Mouse (Mus musculus) bone marrow, adult 2 months (tissue): ENCODE results near the gene Sox6. TPM values are rescaled to one million over a fixed set of nuclear protein-coding genes. Genes with fewer than 3 reads are reported as not detected.

Experiments
- H3K27ac ChIP-seq: fragments of 200-500 bp; 2 replicates; pipeline ENCODE4 v1.5.1; 2012; ENCODE audit warnings: low read depth, mild to moderate bottlenecking, control low read depth, inconsistent platforms, low read length; ENCODE audit not compliant: control insufficient read depth, poor library complexity, insufficient read depth
- H3K4me1 ChIP-seq: fragments of 200-500 bp; 2 replicates; pipeline ENCODE4 v1.6.1; 2011; ENCODE audit warnings: low read length; ENCODE audit not compliant: control insufficient read depth, insufficient read depth
- H3K4me3 ChIP-seq: fragments of 200-500 bp; replicated peaks from 2 replicates; pipeline ENCODE3; 2011; ENCODE audit warnings: mild to moderate bottlenecking, low read depth, low read length, control low read depth; ENCODE audit not compliant: control insufficient read depth
- CTCF ChIP-seq: fragments of 200-500 bp; IDR thresholded peaks from 2 replicates; pipeline ENCODE4 v1.5.1; 2011; ENCODE audit warnings: low read length, control low read depth; ENCODE audit not compliant: control insufficient read depth, insufficient read depth
- POLR2A ChIP-seq: fragments of 200-500 bp; IDR thresholded peaks from 2 replicates; pipeline ENCODE4 v1.6.1; 2011; ENCODE audit warnings: low read depth, mild to moderate bottlenecking, control low read depth, low read length, borderline replicate concordance; ENCODE audit not compliant: control insufficient read depth
- WGBS: fragments of 180-500 bp; shearing (Covaris S2); methylation state at CpG from one replicate; pipeline ENCODE4 v1.1.7; 2018; 5-methylcytosine and 5-hydroxymethylcytosine counted together
- polyA plus RNA-seq: library from polyadenylated mRNA; stranded (reverse); fragments of >200 nt; gene quantifications from 2 replicates; pipeline ENCODE4 v1.2.4, GENCODE M21; 2011; ENCODE audit warnings: low replicate concordance; ENCODE audit not compliant: missing spikeins, insufficient read depth, insufficient read length

Sox6 gene
- polyA plus RNA-seq, 1 experiment: 33.0 TPM

- TF ChIP-seq CTCF (no peak), POLR2A (no peak)
- H3K27ac ChIP-seq: no peak overlapping the region
- 13% methylated on average over 6 of the region's 6 CpGs for WGBS
Measured at GRCm38 (mm10) chr7:115686687-115687086, 351.9 kb downstream of the Sox6 start.

GRCm38 (mm10) chr7:115684142-115684541 lies 354.5 kb downstream of the Sox6 start:
- Histone ChIP-seq H3K4me1 (no peaks in the 10 kb centered on the region), H3K4me3 (no peak overlapping the region), H3K27ac (no peak overlapping the region)
- 83% methylated on average over 3 of the region's 3 CpGs for WGBS
- TF ChIP-seq POLR2A (no peak), CTCF (no peak)

More at GRCm38 (mm10) chr7:115686687-115687086, 351.9 kb downstream of the Sox6 start:
- H3K4me1 ChIP-seq: no peaks in the 10 kb centered on the region
- no peak overlapping the region for H3K4me3 ChIP-seq

- Histone ChIP-seq H3K4me3 (no peak overlapping the region), H3K4me1 (no peaks in the 10 kb centered on the region), H3K27ac (no peak overlapping the region)
- TF ChIP-seq CTCF (no peak), POLR2A (no peak)
- 83% methylated on average over 2 of the region's 2 CpGs for WGBS
Measured at GRCm38 (mm10) chr7:115671749-115672148, 366.8 kb downstream of the Sox6 start.

GRCm38 (mm10) chr7:115671272-115671671 lies 367.3 kb downstream of the Sox6 start:
- no peak overlapping the region for H3K27ac ChIP-seq
- WGBS: 92% methylated on average over 4 of the region's 4 CpGs
- no peak overlapping the region for H3K4me3 ChIP-seq
- H3K4me1 ChIP-seq: no peaks in the 10 kb centered on the region
- TF ChIP-seq CTCF (no peak), POLR2A (no peak)

- Histone ChIP-seq H3K4me1 (no peaks in the 10 kb centered on the region), H3K27ac (no peak overlapping the region), H3K4me3 (no peak overlapping the region)
- no peak for TF ChIP-seq POLR2A
- no peak for TF ChIP-seq CTCF
- WGBS: 72% methylated on average over 6 of the region's 6 CpGs
Measured at GRCm38 (mm10) chr7:115669207-115670004, 369.2 kb downstream of the Sox6 start.

- 82% methylated on average over 18 of the region's 18 CpGs for WGBS
- TF ChIP-seq POLR2A (no peak), CTCF (no peak)
- H3K4me1 ChIP-seq: no peaks in the 10 kb centered on the region
- no peak overlapping the region for H3K4me3 ChIP-seq
- no peak overlapping the region for H3K27ac ChIP-seq
Measured at GRCm38 (mm10) chr7:115666686-115667382, 371.8 kb downstream of the Sox6 start.

- H3K4me1 ChIP-seq: no peaks in the 10 kb centered on the region
- no peak overlapping the region for H3K27ac ChIP-seq
- TF ChIP-seq POLR2A (no peak), CTCF (no peak)
- 97% methylated on average over 6 of the region's 6 CpGs for WGBS
- no peak overlapping the region for H3K4me3 ChIP-seq
Measured at GRCm38 (mm10) chr7:115663399-115663798, 375.2 kb downstream of the Sox6 start.

GRCm38 (mm10) chr7:115662121-115662520 lies 376.5 kb downstream of the Sox6 start:
- Histone ChIP-seq H3K27ac (no peak overlapping the region), H3K4me1 (no peaks in the 10 kb centered on the region), H3K4me3 (no peak overlapping the region)
- 92% methylated on average over 9 of the region's 9 CpGs for WGBS
- TF ChIP-seq CTCF (no peak), POLR2A (no peak)
